Mouse (Mus musculus) 416B (cell line): ENCODE results near the gene Cisd3.
"Not testable (repeated sequence)": the region's sequence is repeated elsewhere in the genome, so short reads cannot be mapped to it uniquely, and the experiment has no call there.

Experiments
- DNase-seq: peaks from one replicate; pipeline ENCODE4 v3.0.0; 2011; ENCODE audit warnings: low read depth

Cisd3 gene

GRCm38 (mm10) chr11:97711200-97711900 is 25.7 kb downstream of the Cisd3 start:
- peak; percentile 54 for DNase-seq

GRCm38 (mm10) chr11:97712286-97712685 is 26.7 kb downstream of the Cisd3 start:
- no peak for DNase-seq

GRCm38 (mm10) chr11:97713896-97714295 is 28.3 kb downstream of the Cisd3 start:
- DNase-seq = no peak

- peak; percentile 57 for DNase-seq
Measured at GRCm38 (mm10) chr11:97714356-97714755, 28.7 kb downstream of the Cisd3 start.

DNA sequence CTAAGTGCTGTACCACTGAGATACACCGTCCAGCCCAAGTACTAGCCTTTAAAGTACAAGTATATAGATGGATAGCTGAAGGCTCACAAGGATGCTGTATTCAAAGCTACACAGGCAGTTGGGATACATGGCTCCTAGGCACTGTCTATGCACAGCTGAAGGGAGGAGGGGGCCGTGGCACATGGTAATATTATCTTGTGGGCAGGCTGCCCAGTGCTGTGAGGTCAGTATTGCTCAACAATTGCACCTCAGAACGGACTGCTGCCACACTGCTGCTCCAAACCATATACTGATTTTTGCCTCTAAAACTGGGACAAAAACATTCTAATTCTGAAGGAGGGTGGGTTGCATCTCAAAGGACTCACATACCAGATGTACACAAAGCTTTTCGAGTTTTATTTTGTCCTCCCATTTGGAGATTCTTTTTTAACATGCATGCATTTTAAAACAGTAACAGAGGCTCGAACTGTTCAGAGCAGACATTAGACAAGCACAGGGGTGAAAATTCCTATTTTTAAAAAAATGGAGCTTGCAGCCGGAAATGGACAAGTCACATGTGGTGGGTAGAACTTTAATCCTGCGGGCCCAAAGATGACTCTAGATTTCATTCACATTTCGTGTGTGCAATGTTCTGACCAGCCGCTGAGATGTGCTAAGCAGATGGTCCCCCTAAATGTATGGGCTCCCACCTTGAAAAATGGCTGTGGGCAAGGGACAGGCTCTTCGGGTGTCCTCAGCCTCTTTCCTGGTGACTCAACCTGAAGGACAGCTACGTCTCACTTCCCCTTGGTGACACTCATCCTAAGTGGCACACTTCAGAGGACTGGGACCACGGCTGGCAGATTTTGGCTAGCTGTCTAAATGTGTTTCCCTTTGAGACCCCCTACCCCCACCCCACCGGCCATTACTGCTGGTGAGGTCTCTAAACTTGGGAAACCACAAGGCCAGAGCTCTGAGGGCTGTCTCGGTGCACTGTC is 29.4 kb downstream of the Cisd3 start:
- DNase-seq = peak; percentile 89

GRCm38 (mm10) chr11:97716021-97716420 is 30.4 kb downstream of the Cisd3 start:
- no peak for DNase-seq

- no peak for DNase-seq
Measured at GRCm38 (mm10) chr11:97717369-97718280, 32.0 kb downstream of the Cisd3 start.

DNA sequence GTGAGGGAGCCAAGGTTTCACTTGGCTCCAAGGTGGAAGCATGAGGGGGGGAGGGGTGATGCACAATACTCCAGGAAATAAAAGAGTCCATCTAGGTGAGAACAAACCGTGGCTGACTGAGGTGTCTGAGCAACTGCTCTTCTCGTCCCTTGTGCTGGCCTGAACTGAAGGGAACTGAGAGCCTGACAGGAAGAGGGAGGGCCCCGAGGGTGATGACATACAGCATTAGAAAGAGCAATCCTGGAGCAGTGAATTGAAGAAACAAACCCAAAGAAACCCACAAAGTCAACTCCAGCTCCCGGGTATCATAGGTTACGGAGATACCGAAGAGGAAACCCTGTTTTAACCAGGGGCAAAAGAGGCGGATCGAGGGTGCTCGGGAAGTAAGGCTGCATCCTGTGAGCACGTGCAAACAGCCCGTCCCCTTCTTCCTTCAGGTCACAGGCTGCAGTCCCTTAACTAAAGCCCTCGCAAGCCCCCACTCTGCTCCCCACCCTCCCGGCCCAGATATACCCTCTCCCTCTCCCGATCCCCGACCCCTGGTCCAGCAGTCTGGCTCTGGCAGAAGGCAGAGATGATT is 32.7 kb downstream of the Cisd3 start:
- peak; percentile 91 for DNase-seq

DNA sequence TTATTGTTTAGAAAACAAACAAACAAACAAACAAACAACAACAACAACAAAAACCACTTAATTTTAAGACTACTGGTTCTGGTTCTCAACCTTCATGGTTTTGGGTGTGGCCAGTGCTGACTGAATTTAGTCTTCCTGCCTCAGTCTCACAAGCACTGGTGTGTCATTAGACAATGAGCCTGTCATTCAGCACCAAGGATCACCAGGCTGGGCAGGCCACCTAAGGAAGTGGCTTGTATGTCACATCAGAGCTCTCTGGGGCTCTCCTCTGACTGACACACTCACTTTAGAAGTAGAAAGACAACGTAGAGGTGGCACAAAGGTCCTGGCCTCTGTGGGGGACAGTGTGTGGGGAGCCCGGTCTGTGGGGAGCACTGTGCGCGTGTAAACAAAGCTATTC is 33.4 kb downstream of the Cisd3 start:
- peak; percentile 82 for DNase-seq

GRCm38 (mm10) chr11:97721338-97721737 is 35.7 kb downstream of the Cisd3 start:
- DNase-seq = no peak

- peak; percentile 95 for DNase-seq
Measured at GRCm38 (mm10) chr11:97723709-97724108, 38.1 kb downstream of the Cisd3 start.

DNA sequence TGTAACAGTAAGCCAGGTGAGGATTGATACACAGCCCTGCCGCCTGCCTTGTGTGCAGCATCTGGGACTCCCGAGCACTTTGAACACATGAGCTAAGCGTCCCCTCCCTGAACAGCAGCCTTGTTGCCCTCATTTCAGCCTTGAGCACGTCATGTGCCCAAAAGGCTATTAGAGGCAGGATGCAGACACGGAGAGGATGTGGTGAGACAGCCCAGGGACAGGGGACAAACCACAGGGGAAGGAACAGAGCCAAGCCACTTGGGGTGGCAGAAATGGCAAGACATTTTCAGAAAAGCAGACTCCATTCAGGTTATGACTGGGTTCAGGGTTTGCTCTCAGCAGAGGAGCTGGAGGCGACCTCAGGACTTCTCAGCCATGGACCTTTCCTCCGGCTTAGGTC is 42.7 kb downstream of the Cisd3 start:
- peak; percentile 97 for DNase-seq

DNA sequence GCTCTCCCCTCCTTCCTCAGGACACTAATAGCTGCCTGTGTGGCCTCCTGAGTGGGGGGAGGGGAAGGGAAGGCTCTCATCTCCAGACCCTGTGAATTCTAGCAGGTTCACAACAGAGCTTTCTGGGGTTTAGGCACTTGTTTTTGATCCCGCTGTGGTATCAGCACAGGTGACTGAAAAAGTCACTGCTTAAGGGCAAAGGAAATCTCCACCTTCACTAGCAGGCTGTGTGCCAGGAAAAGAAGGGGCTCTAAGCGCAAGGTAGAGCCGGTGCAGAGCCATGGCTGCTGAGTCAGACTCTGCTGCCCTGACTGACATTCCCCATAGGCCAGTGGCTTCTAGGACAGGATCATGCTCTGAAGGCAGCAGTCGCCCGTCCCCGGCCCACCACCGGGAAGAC is 43.1 kb downstream of the Cisd3 start:
- no peak for DNase-seq

GRCm38 (mm10) chr11:97733689-97734088 is 48.1 kb downstream of the Cisd3 start:
- DNase-seq = no peak

DNA sequence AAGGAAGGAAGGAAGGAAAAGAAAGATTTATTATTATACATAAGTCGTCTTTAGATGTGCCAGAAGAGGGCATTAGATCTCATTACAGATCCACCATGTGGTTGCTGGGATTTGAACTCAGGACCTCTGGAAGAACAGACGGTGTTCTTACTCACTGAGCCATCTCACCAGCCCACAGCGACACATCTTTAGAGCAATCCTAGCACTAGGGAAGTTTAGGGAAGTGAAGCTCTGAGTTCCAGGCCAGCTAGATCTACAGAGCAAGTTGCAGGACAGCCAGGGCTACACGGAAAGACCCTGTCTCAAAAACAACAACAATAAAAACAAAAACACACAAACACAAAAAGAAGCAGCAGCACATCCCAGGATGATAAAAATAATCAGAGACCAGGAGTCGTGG is 49.2 kb downstream of the Cisd3 start:
- not testable (repeated sequence) for DNase-seq

- no peak for DNase-seq
Measured at GRCm38 (mm10) chr11:97736645-97737044, 51.0 kb downstream of the Cisd3 start.

- DNase-seq = no peak
Measured at GRCm38 (mm10) chr11:97737600-97737999, 52.0 kb downstream of the Cisd3 start.
